Mouse (Mus musculus) spleen, embryonic (tissue): ENCODE results near the gene Ankrd10.
"Not testable (repeated sequence)": the region's sequence is repeated elsewhere in the genome, so short reads cannot be mapped to it uniquely, and the experiment has no call there.

Experiments used
- CTCF ChIA-PET: fragments of 350-600 bp; sonication (Branson Sonifier 250); formaldehyde crosslinking; loops from one replicate; lab custom pipeline; 2022; lab: Charles Lee

Ankrd10 gene

GRCm38 (mm10) chr8:11635611-11636081 lies at the start of gene Ankrd10:
Gene Ankrd10, minus strand, starts transcription at chr8:11635757.
- CTCF ChIA-PET = no interaction called here

GRCm38 (mm10) chr8:11684558-11684957 lies 49.0 kb upstream of the Ankrd10 start:
- CTCF ChIA-PET = no interaction called here

GRCm38 (mm10) chr8:11668308-11668707 lies 32.8 kb upstream of the Ankrd10 start:
- CTCF ChIA-PET = no interaction called here

GRCm38 (mm10) chr8:11666023-11666716 lies 30.6 kb upstream of the Ankrd10 start:
- CTCF ChIA-PET = not testable (repeated sequence)

- CTCF ChIA-PET = no interaction called here
Observed at GRCm38 (mm10) chr8:11661969-11662368, 26.4 kb upstream of the Ankrd10 start.

GRCm38 (mm10) chr8:11650021-11650420 lies 14.5 kb upstream of the Ankrd10 start:
- CTCF ChIA-PET = no interaction called here

GRCm38 (mm10) chr8:11643123-11643522 lies 7.6 kb upstream of the Ankrd10 start:
- CTCF ChIA-PET = interaction anchor here (0.5 to 0.6 kb wide), 2 partner anchors 9 to 741 kb away, joined by 3 to 9 read pairs; no protein-coding TSS in a partner anchor

- CTCF ChIA-PET = no interaction called here
Observed at GRCm38 (mm10) chr8:11640606-11641005, 5.0 kb upstream of the Ankrd10 start.

GRCm38 (mm10) chr8:11637531-11637930 lies 2.0 kb upstream of the Ankrd10 start:
- CTCF ChIA-PET = no interaction called here

GRCm38 (mm10) chr8:11636324-11637057 lies 934 bp upstream of the Ankrd10 start:
- CTCF ChIA-PET = no interaction called here

- CTCF ChIA-PET = interaction anchor here (0.6 kb wide), 1 partner anchor 58 kb away, joined by 4 read pairs; no protein-coding TSS in a partner anchor
Observed at GRCm38 (mm10) chr8:11635012-11635577, 462 bp downstream of the Ankrd10 start.

GRCm38 (mm10) chr8:11634331-11635011 lies 1.1 kb downstream of the Ankrd10 start:
- CTCF ChIA-PET = interaction anchor here (0.6 kb wide), 1 partner anchor 58 kb away, joined by 4 read pairs; no protein-coding TSS in a partner anchor

GRCm38 (mm10) chr8:11633414-11633813 lies 2.1 kb downstream of the Ankrd10 start:
- CTCF ChIA-PET = no interaction called here

GRCm38 (mm10) chr8:11632406-11632805 lies 3.2 kb downstream of the Ankrd10 start:
- CTCF ChIA-PET = no interaction called here

GRCm38 (mm10) chr8:11629206-11629605 lies 6.4 kb downstream of the Ankrd10 start:
- CTCF ChIA-PET = interaction anchor here (0.7 kb wide), 1 partner anchor 27 kb away, joined by 6 read pairs; no protein-coding TSS in a partner anchor

GRCm38 (mm10) chr8:11628506-11629132 lies 6.9 kb downstream of the Ankrd10 start:
- CTCF ChIA-PET = no interaction called here

- CTCF ChIA-PET = no interaction called here
Observed at GRCm38 (mm10) chr8:11627717-11628116, 7.8 kb downstream of the Ankrd10 start.

GRCm38 (mm10) chr8:11625084-11625483 lies 10.5 kb downstream of the Ankrd10 start:
- CTCF ChIA-PET = no interaction called here

- CTCF ChIA-PET = no interaction called here
Observed at GRCm38 (mm10) chr8:11619091-11619490, 16.5 kb downstream of the Ankrd10 start.

- CTCF ChIA-PET = no interaction called here
Observed at GRCm38 (mm10) chr8:11618063-11618462, 17.5 kb downstream of the Ankrd10 start.

- CTCF ChIA-PET = interaction anchor here (1.1 to 1.5 kb wide), 3 partner anchors 15 to 109 kb away, joined by 3 to 5 read pairs (median 3); no protein-coding TSS in a partner anchor
Observed at GRCm38 (mm10) chr8:11616294-11616693, 19.3 kb downstream of the Ankrd10 start.
